ENCODE assay signal across 15 mouse cellular contexts in the genomic region with DNA sequence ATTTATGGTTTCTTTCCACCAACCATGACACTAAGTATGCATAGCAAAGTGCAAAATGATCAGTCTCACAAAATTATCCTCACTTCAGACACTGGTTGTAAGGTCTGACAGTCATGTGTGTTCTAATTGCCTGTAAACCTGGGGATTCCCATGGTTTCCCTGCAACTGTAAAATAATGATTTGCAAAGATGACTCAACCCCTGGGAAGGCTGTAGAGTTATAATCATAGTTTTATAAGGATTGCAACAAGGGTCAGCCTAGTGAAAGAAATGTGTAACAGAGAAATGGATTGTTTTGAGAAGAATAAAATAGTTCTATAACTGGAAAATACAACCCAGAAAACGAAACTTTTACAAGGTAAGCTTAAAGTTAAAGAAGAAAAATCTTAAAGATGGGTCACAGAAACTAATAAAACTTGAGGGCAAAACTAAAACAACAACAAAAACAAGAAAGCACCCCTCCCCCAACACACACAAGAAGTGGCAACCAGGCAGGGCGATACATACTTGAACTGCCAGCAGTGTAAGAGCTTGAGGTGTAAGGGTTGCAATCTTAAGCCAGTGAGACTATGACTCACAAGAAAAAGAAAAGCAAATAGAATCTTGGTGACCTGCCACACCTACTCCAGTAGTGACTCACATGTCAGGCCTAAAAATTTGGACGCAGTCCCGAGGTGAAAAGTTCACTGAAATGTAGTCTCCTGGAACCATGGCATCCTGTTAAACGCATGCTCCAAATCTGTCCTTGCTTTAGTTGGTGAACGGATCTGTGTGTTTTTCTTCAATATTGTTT. TPM values are rescaled to one million over a fixed set of nuclear protein-coding genes. Genes with fewer than 3 reads are reported as not detected.
A peak's percentile ranks its signal among the peaks of the same experiment; 100 is the strongest.
DNase-seq lines count a peak whose midpoint lies in the region; ATAC-seq and TF ChIP-seq lines count a peak whose summit lies in the region.
"Had no signal": no experiment of that assay in that cellular context is flagged by ENCODE, and none has a peak within 500 bp of the region (broad histone marks: within the 10 kb centered on the region; RNA-seq: fewer than 3 reads in every experiment).

No protein-coding gene starts in this region.

- H3K27me3 ChIP-seq in embryonic facial prominence, embryonic 14.5 days (replicated peaks; ENCODE audit: control insufficient read depth, insufficient read depth, low read length), result no peaks in the 10 kb centered on the region
- no peaks in the 10 kb centered on the region for H3K27me3 ChIP-seq in embryonic facial prominence, embryonic 10.5 days (replicated peaks; ENCODE audit: low read depth, poor library complexity, severe bottlenecking)
- H3K27me3 ChIP-seq in forebrain, embryonic 14.5 days (replicated peaks; ENCODE audit: control insufficient read depth, insufficient read depth, low read length), result no peaks in the 10 kb centered on the region
- H3K27me3 ChIP-seq: lung, embryonic 15.5 days; neural tube, embryonic 15.5 days had no signal

- peak; percentile 11 for DNase-seq in embryonic facial prominence, embryonic 14.5 days (ENCODE audit: low spot score)
- no peak for DNase-seq in embryonic facial prominence, embryonic 10.5 days (ENCODE audit: low spot score)
- peak; percentile 96 for DNase-seq in 3T3-L1 (ENCODE audit: low read depth, low spot score)
- DNase-seq in lung, postnatal 36 days, result peak; percentile 86
- no peak for DNase-seq in left cerebral cortex, adult 11 months (ENCODE audit: low spot score)
- no peak for DNase-seq in layer of hippocampus, postnatal 14 days (ENCODE audit: low spot score in 2 of 2)
- DNase-seq in forebrain, embryonic 14.5 days (ENCODE audit: low spot score), result no peak
- DNase-seq: cerebellum, adult 8-10 months; kidney, adult 11 months had no signal

- no peak overlapping the region for H3K4me3 ChIP-seq in embryonic facial prominence, embryonic 14.5 days (ENCODE audit: low read depth, low read length)
- no peak overlapping the region for H3K4me3 ChIP-seq in embryonic facial prominence, embryonic 10.5 days
- no peak overlapping the region for H3K4me3 ChIP-seq in embryonic fibroblast, embryonic 13.5 days (ENCODE audit: insufficient read depth, low read length)
- H3K4me3 ChIP-seq in forebrain, embryonic 14.5 days (ENCODE audit: low read depth, low read length), result no peak overlapping the region
- H3K4me3 ChIP-seq: heart, embryonic 10.5 days; layer of hippocampus, adult 2 months; lung, embryonic 15.5 days; neural tube, embryonic 15.5 days had no signal

- 79% methylated on average over 6 of the region's 6 CpGs for WGBS in embryonic facial prominence, embryonic 14.5 days
- 83% methylated on average over 6 of the region's 6 CpGs for WGBS in embryonic facial prominence, embryonic 10.5 days
- WGBS in forebrain, embryonic 14.5 days, result 88% methylated on average over 6 of the region's 6 CpGs

- no peak overlapping the region for H3K27ac ChIP-seq in embryonic facial prominence, embryonic 14.5 days (replicated peaks; ENCODE audit: low read depth, low read length)
- H3K27ac ChIP-seq in embryonic facial prominence, embryonic 10.5 days (replicated peaks), result no peak overlapping the region
- H3K27ac ChIP-seq in embryonic fibroblast, embryonic 13.5 days (ENCODE audit: insufficient read depth, low read length), result 0 out of 2 replicates have a peak overlapping the region, but pooled peaks have one; percentile 51
- H3K27ac ChIP-seq in forebrain, embryonic 14.5 days (ENCODE audit: low read depth, low read length), result no peak overlapping the region
- H3K27ac ChIP-seq: heart, embryonic 10.5 days; layer of hippocampus, adult 2 months; lung, embryonic 15.5 days; neural tube, embryonic 15.5 days had no signal

- TF ChIP-seq POLR2A in embryonic fibroblast, embryonic 13.5 days (IDR thresholded peaks at IDR 0.05; ENCODE audit: low read depth, low read length), result no peak

- ATAC-seq in embryonic facial prominence, embryonic 14.5 days (ENCODE audit: low read depth), result no peak
- no peak for ATAC-seq in forebrain, embryonic 14.5 days
- ATAC-seq: midbrain, embryonic 16.5 days had no signal

- no peaks in the 10 kb centered on the region for H3K9me3 ChIP-seq in embryonic facial prominence, embryonic 14.5 days (ENCODE audit: control insufficient read depth, low read length)
- no peaks in the 10 kb centered on the region for H3K9me3 ChIP-seq in embryonic facial prominence, embryonic 10.5 days
- no peaks in the 10 kb centered on the region for H3K9me3 ChIP-seq in forebrain, embryonic 14.5 days (replicated peaks; ENCODE audit: control insufficient read depth, low read length)
- H3K9me3 ChIP-seq: heart, embryonic 10.5 days; lung, embryonic 15.5 days; neural tube, embryonic 15.5 days had no signal

- no peak for TF ChIP-seq CTCF in embryonic fibroblast, embryonic 13.5 days (IDR thresholded peaks at IDR 0.05; ENCODE audit: borderline replicate concordance, insufficient read depth, low read length)

- no peak overlapping the region for H3K4me2 ChIP-seq in embryonic facial prominence, embryonic 14.5 days (ENCODE audit: low read depth, low read length)
- H3K4me2 ChIP-seq in forebrain, embryonic 14.5 days (ENCODE audit: low read length), result no peak overlapping the region
- H3K4me2 ChIP-seq: lung, embryonic 15.5 days; neural tube, embryonic 15.5 days had no signal

- no peak overlapping the region for H3K9ac ChIP-seq in embryonic facial prominence, embryonic 14.5 days (ENCODE audit: low read depth, low read length)
- no peak overlapping the region for H3K9ac ChIP-seq in forebrain, embryonic 14.5 days (ENCODE audit: low read length)
- H3K9ac ChIP-seq: lung, embryonic 15.5 days; neural tube, embryonic 15.5 days had no signal

- no peaks in the 10 kb centered on the region for H3K36me3 ChIP-seq in embryonic facial prominence, embryonic 14.5 days (ENCODE audit: control insufficient read depth, insufficient read depth, low read length)
- no peaks in the 10 kb centered on the region for H3K36me3 ChIP-seq in embryonic facial prominence, embryonic 10.5 days (replicated peaks)
- H3K36me3 ChIP-seq in forebrain, embryonic 14.5 days (ENCODE audit: control insufficient read depth, insufficient read depth, low read length), result no peaks in the 10 kb centered on the region
- H3K36me3 ChIP-seq: heart, embryonic 10.5 days; lung, embryonic 15.5 days; neural tube, embryonic 15.5 days had no signal

- H3K4me1 ChIP-seq in embryonic facial prominence, embryonic 14.5 days (ENCODE audit: control insufficient read depth, insufficient read depth, low read length), result no peaks in the 10 kb centered on the region
- no peaks in the 10 kb centered on the region for H3K4me1 ChIP-seq in embryonic facial prominence, embryonic 10.5 days
- no peaks in the 10 kb centered on the region; the same call in 1 of the 2 replicates for H3K4me1 ChIP-seq in embryonic fibroblast, embryonic 13.5 days (ENCODE audit: control insufficient read depth, insufficient read depth, low read length)
- no peaks in the 10 kb centered on the region for H3K4me1 ChIP-seq in forebrain, embryonic 14.5 days (ENCODE audit: control insufficient read depth, insufficient read depth, low read length)
- H3K4me1 ChIP-seq: heart, embryonic 10.5 days; lung, embryonic 15.5 days; neural tube, embryonic 15.5 days had no signal

RNA-seq across cellular contexts. Expression of a gene that starts 16.9 kb away (rescaled TPM):
- polyA plus RNA-seq in embryonic facial prominence, embryonic 14.5 days (2014; fragmentation: Nextera tagmentation; extraction: Ambion mirVana), result 0.08 and 0.18 TPM in 2 replicates
- polyA plus RNA-seq in embryonic facial prominence, embryonic 10.5 days (2016; fragmentation: Nextera tagmentation; extraction: Ambion mirVana), result 0.11 and 0.12 TPM in 2 replicates
- polyA plus RNA-seq in embryonic fibroblast, embryonic 13.5 days (2011; ENCODE audit: insufficient read length, low read depth, missing spikeins), result 0.65 TPM in 1 of 2 replicates, not detected in the other
- total RNA-seq in layer of hippocampus, postnatal 14 days (2021), result under 1 TPM; 0.38 to 0.90 TPM
- polyA plus RNA-seq in forebrain, embryonic 14.5 days (2014; fragmentation: Nextera tagmentation; extraction: Ambion mirVana), result 0.11 and 0.27 TPM in 2 replicates

Comparison
In these comparisons a context has a peak if more than half of its experiments do, and no peak if none do; other contexts are left out.
1. DNase-seq: peak in embryonic facial prominence, embryonic 14.5 days (single experiment), 3T3-L1 (single experiment) and lung, postnatal 36 days (single experiment); none in embryonic facial prominence, embryonic 10.5 days (single experiment), left cerebral cortex, adult 11 months (single experiment), layer of hippocampus, postnatal 14 days (0 of 2) and forebrain, embryonic 14.5 days (single experiment).